ENCODE assay signal across 34 mouse cellular contexts in the genomic region with DNA sequence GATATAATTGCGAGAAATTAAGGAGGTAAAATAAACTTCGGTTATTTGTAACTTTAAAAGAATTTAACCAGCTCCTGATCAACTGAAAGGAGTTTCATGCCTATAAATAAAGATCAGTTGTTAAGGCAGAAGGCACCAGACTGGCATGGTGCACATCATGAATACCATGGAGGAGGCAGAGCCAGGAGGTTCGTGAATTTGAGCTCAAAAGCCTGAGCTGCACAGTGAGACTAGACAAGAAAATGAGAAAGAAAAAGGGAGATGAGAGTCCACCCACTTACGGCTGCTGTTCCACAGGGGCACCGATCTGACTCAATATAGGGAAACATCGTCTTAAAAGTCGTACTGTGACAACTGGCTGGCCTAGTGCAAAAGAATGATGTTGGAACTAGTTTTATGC. TPM values are rescaled to one million over a fixed set of nuclear protein-coding genes. Genes with fewer than 3 reads are reported as not detected.
DNase-seq lines count a peak whose midpoint lies in the region; ATAC-seq and TF ChIP-seq lines count a peak whose summit lies in the region.
"Had no signal": no experiment of that assay in that cellular context is flagged by ENCODE, and none has a peak within 500 bp of the region (broad histone marks: within the 10 kb centered on the region; RNA-seq: fewer than 3 reads in every experiment).

No protein-coding gene starts in this region.

- H3K36me3 ChIP-seq in thymus, adult 2 months (ENCODE audit: control insufficient read depth, insufficient read depth, low read length) = peaks cover 18% of the 10 kb centered on the region
- H3K36me3 ChIP-seq in liver, embryonic 11.5 days (ENCODE audit: control insufficient read depth, insufficient read depth, low read length) = 0 out of 2 replicates have a peak, but pooled peaks cover 2% of the 10 kb centered on the region
- H3K36me3 ChIP-seq: G1E had no signal

- WGBS in thymus, adult 2 months = 93% methylated on average over 7 of the region's 7 CpGs
- 90% methylated on average over 7 of the region's 7 CpGs for WGBS in liver, embryonic 11.5 days

- peak overlapping the region; percentile 14; the same call in 1 of the 2 replicates for H3K27ac ChIP-seq in layer of hippocampus, adult 2 months
- H3K27ac ChIP-seq in thymus, adult 2 months (ENCODE audit: control insufficient read depth, insufficient read depth, low read length) = 0 out of 2 replicates have a peak overlapping the region, but pooled peaks have one; percentile 49
- H3K27ac ChIP-seq in liver, embryonic 11.5 days (ENCODE audit: low read depth, low read length) = no peak overlapping the region
- H3K27ac ChIP-seq: embryonic facial prominence, embryonic 13.5 days; embryonic facial prominence, embryonic 15.5 days; forebrain, embryonic 10.5 days; forebrain, embryonic 12.5 days had no signal

- H3K4me2 ChIP-seq in liver, embryonic 11.5 days = no peak overlapping the region
- H3K4me2 ChIP-seq: embryonic facial prominence, embryonic 13.5 days; embryonic facial prominence, embryonic 15.5 days; forebrain, embryonic 12.5 days had no signal

- H3K9me3 ChIP-seq in liver, embryonic 11.5 days (ENCODE audit: control insufficient read depth, low read length) = no peaks in the 10 kb centered on the region
- H3K9me3 ChIP-seq: embryonic facial prominence, embryonic 13.5 days; embryonic facial prominence, embryonic 15.5 days; forebrain, embryonic 12.5 days; G1E had no signal

- TF ChIP-seq CTCF in layer of hippocampus, adult 2 months (conservative IDR thresholded peaks at IDR 0.05) = no peak
- TF ChIP-seq CTCF in thymus, adult 2 months (IDR thresholded peaks at IDR 0.05; ENCODE audit: borderline replicate concordance, control insufficient read depth, extremely low read depth, insufficient read depth, low read length, poor library complexity) = no peak

- H3K9ac ChIP-seq in liver, embryonic 11.5 days (ENCODE audit: low read depth, low read length) = no peak overlapping the region
- H3K9ac ChIP-seq: embryonic facial prominence, embryonic 13.5 days; embryonic facial prominence, embryonic 15.5 days; forebrain, embryonic 12.5 days had no signal

- TF ChIP-seq POLR2A in thymus, adult 2 months (IDR thresholded peaks at IDR 0.05; ENCODE audit: control insufficient read depth, extremely low read depth, insufficient read depth, low read length, poor library complexity) = no peak

- H3K27me3 ChIP-seq in thymus, adult 2 months (ENCODE audit: control insufficient read depth, insufficient read depth, low read length) = no peaks in the 10 kb centered on the region
- no peaks in the 10 kb centered on the region for H3K27me3 ChIP-seq in liver, embryonic 11.5 days (replicated peaks; ENCODE audit: control insufficient read depth, insufficient read depth, low read length)
- H3K27me3 ChIP-seq: CH12.LX; embryonic facial prominence, embryonic 13.5 days; embryonic facial prominence, embryonic 15.5 days; Patski had no signal

- no peak overlapping the region for H3K4me3 ChIP-seq in layer of hippocampus, adult 2 months
- H3K4me3 ChIP-seq in thymus, adult 2 months (ENCODE audit: control insufficient read depth, insufficient read depth, low read length) = no peak overlapping the region
- H3K4me3 ChIP-seq in liver, embryonic 11.5 days (ENCODE audit: low read depth, low read length) = no peak overlapping the region
- H3K4me3 ChIP-seq: embryonic facial prominence, embryonic 13.5 days; embryonic facial prominence, embryonic 15.5 days; erythroblast, embryonic 14.5 days; forebrain, embryonic 10.5 days; forebrain, embryonic 12.5 days had no signal

- H3K4me1 ChIP-seq in thymus, adult 2 months (replicated peaks; ENCODE audit: control insufficient read depth, insufficient read depth, low read length) = peaks cover 48% of the 10 kb centered on the region
- peaks cover 10% of the 10 kb centered on the region for H3K4me1 ChIP-seq in liver, embryonic 11.5 days (replicated peaks; ENCODE audit: control insufficient read depth, insufficient read depth, low read length)
- H3K4me1 ChIP-seq: embryonic facial prominence, embryonic 15.5 days; forebrain, embryonic 12.5 days had no signal

- DNase-seq in frontal cortex, postnatal 25 days (ENCODE audit: low spot score in 2 of 2) = no peak
- peak in 1 of 2 experiments; percentile 26 for DNase-seq in layer of hippocampus, adult 2 months (ENCODE audit: low spot score in 2 of 2)
- no peak for DNase-seq in layer of hippocampus, adult 9-10 months (ENCODE audit: low spot score)
- no peak for DNase-seq in thymus, adult 2 months
- DNase-seq in thymus, postnatal 36 days = no peak
- DNase-seq in brain, adult 2 months (ENCODE audit: low read depth, low spot score) = peak; percentile 56
- no peak for DNase-seq in liver, embryonic 11.5 days (ENCODE audit: low spot score)
- DNase-seq: adrenal gland, adult 8-10 months; adrenal gland, postnatal 14 days; adrenal gland, postnatal 36 days; B cell, adult 2 months; cerebellum, adult 11-12 months; cerebellum, adult 2 months; cerebellum, adult 9-10 months; cerebellum, postnatal 14 days; cerebellum, postnatal 36 days; embryo, embryonic 11 days had no signal

- peak; percentile 87 for ATAC-seq in frontal cortex, adult (ENCODE audit: low TSS enrichment)
- no peak for ATAC-seq in liver, embryonic 11.5 days (replicated peaks; ENCODE audit: low FRiP score)
- ATAC-seq: activated CD4-positive, CD25-positive, alpha-beta regulatory T cell, adult 4 months; CD4-positive, CD25-positive, alpha-beta regulatory T cell, adult 4 months; forebrain, embryonic 14.5 days; forebrain, embryonic 16.5 days; Patski had no signal

RNA-seq across cellular contexts. Expression of a gene that starts 17.5 kb away (rescaled TPM):
- 10 to 100 TPM; 37.1 to 40.7 TPM for total RNA-seq in layer of hippocampus, adult 2 months (2021)
- 880 and 889 TPM in 2 replicates for polyA plus RNA-seq in thymus, adult 2 months (2012; rRNA removed)
- 233 and 245 TPM in 2 replicates for polyA plus RNA-seq in liver, embryonic 11.5 days (2014; fragmentation: Nextera tagmentation; extraction: Ambion mirVana)
- total RNA-seq: G1E had no signal
- polyA plus RNA-seq: G1E had no signal

RNA-seq across cellular contexts. Expression of a gene that starts 36.8 kb away (rescaled TPM):
- not detected for total RNA-seq in layer of hippocampus, adult 2 months (2021)
- polyA plus RNA-seq in thymus, adult 2 months (2012; rRNA removed) = not detected in 2 replicates
- not detected in 2 replicates for polyA plus RNA-seq in liver, embryonic 11.5 days (2014; fragmentation: Nextera tagmentation; extraction: Ambion mirVana)
- total RNA-seq: adrenal gland, adult 18-20 months; adrenal gland, postnatal 14 days; adrenal gland, postnatal 36 days; CH12.LX; common myeloid progenitor, adult 5-6 weeks; G1E had no signal
- polyA plus RNA-seq: brain, embryonic 14.5 days; CD4-positive, CD25-positive, alpha-beta regulatory T cell, adult 4 months; cerebellum, adult 2 months; embryonic facial prominence, embryonic 11.5 days; embryonic facial prominence, embryonic 13.5 days; embryonic facial prominence, embryonic 15.5 days; erythroblast, embryonic 14.5 days; forebrain, embryonic 10.5 days; forebrain, embryonic 12.5 days; forebrain, embryonic 14.5 days; forebrain, embryonic 16.5 days; G1E had no signal
